Mouse (Mus musculus) ES-E14 (cell line): ENCODE results near the gene Slc38a5. TPM values are rescaled to one million over a fixed set of nuclear protein-coding genes. Genes with fewer than 3 reads are reported as not detected.

Experiments used
- DNase-seq: peaks from one replicate; pipeline ENCODE4 v3.0.0-alpha.2; 2013; ENCODE audit warnings: low read depth, low spot score
- H3K27ac ChIP-seq: 2 replicates; pipeline ENCODE4 v1.5.1; 2012; ENCODE audit warnings: low read depth, mild to moderate bottlenecking, low read length, moderate library complexity, mixed read lengths; ENCODE audit not compliant: poor library complexity, insufficient read depth, severe bottlenecking
- H3K36me3 ChIP-seq: 2 replicates; pipeline ENCODE4 v1.6.1; 2012; ENCODE audit warnings: mild to moderate bottlenecking, low read length, moderate library complexity, mixed read lengths; ENCODE audit not compliant: control insufficient read depth, poor library complexity, insufficient read depth, severe bottlenecking
- H3K4me1 ChIP-seq, 2 experiments: fragments of 150-350 bp in 1 of 2; sonication (generic) in 1 of 2; 2 replicates each; pipeline ENCODE4 v1.6.1; 2012; ENCODE audit warnings: low read length in 2 of 2, mild to moderate bottlenecking in 1 of 2, mixed read lengths in 1 of 2; ENCODE audit not compliant: control insufficient read depth in 2 of 2, insufficient read depth in 2 of 2, poor library complexity in 1 of 2
- H3K4me3 ChIP-seq, 2 experiments: fragments of 150-350 bp in 1 of 2; sonication (generic) in 1 of 2; 2 replicates each; pipeline ENCODE4 v1.5.1; 2012; ENCODE audit warnings: low read length in 2 of 2, low read depth in 1 of 2, mild to moderate bottlenecking in 1 of 2, mixed read lengths in 1 of 2; ENCODE audit not compliant: insufficient read depth in 1 of 2, poor library complexity in 1 of 2, severe bottlenecking in 1 of 2
- H3K9ac ChIP-seq: 2 replicates; pipeline ENCODE4 v1.6.1; 2012; ENCODE audit warnings: low read depth, mild to moderate bottlenecking, low read length, mixed read lengths; ENCODE audit not compliant: poor library complexity, insufficient read depth, severe bottlenecking
- H3K9me3 ChIP-seq: fragments of 150-350 bp; sonication (generic); 2 replicates; pipeline ENCODE4 v1.6.1; 2012; ENCODE audit warnings: low read depth, mild to moderate bottlenecking, low read length; ENCODE audit not compliant: control insufficient read depth, insufficient read depth
- CHD2 ChIP-seq: IDR thresholded peaks from 2 replicates; pipeline ENCODE4 v1.6.1; 2014; ENCODE audit warnings: mild to moderate bottlenecking, low read depth, low read length, inconsistent platforms
- HCFC1 ChIP-seq: IDR thresholded peaks from 2 replicates; pipeline ENCODE4 v1.6.1; 2012; ENCODE audit warnings: low read length, inconsistent platforms, borderline replicate concordance; ENCODE audit not compliant: insufficient read depth
- MAFK ChIP-seq: IDR thresholded peaks from 2 replicates; pipeline ENCODE4 v1.6.1; 2014; ENCODE audit warnings: mild to moderate bottlenecking, low read depth, low read length, inconsistent platforms; ENCODE audit not compliant: insufficient read depth
- ZC3H11A ChIP-seq: IDR thresholded peaks from 2 replicates; pipeline ENCODE4 v1.6.1; 2012; ENCODE audit warnings: low read depth, mild to moderate bottlenecking, inconsistent platforms, low read length, borderline replicate concordance
- ZNF384 ChIP-seq: IDR thresholded peaks from 2 replicates; pipeline ENCODE4 v1.6.1; 2012; ENCODE audit warnings: low read depth, low read length, inconsistent platforms
- in situ Hi-C, 2 experiments: fragments of 600-800 bp; cut with MboI; formaldehyde crosslinking; loops; one replicate each; pipeline ENCODE4 v1.15.1; 2025; ENCODE audit warnings: low sequenced_read_pairs in 2 of 2, inconsistent platforms in 1 of 2; ENCODE audit not compliant: unreplicated experiment in 2 of 2
- total RNA-seq: library from RNA; depleted of rRNA; stranded (reverse); fragments of 300-350 nt; gene quantifications from 2 replicates; pipeline ENCODE4 v1.2.3, GENCODE M21; 2012

Gene Slc38a5
- total RNA-seq, 1 experiment, result 3.6 TPM

GRCm38 (mm10) chrX:8230272-8230671 lies 40.7 kb upstream of the Slc38a5 start:
- DNase-seq, result no peak
- no peak overlapping the region for H3K27ac ChIP-seq
- H3K9me3 ChIP-seq, result no peaks in the 10 kb centered on the region
- H3K4me3 ChIP-seq, result peak overlapping the region in 1 of 2 experiments; percentile 51; a peak in 3 of 4 replicates
- H3K36me3 ChIP-seq, result no peaks in the 10 kb centered on the region
- H3K4me1 ChIP-seq, result no peaks in the 10 kb centered on the region
- TF ChIP-seq ZNF384 (no peak), HCFC1 (no peak), CHD2 (no peak), MAFK (no peak)
- in situ Hi-C loops, result no loop called here
- H3K9ac ChIP-seq, result no peak overlapping the region

- in situ Hi-C loops, result no loop called here
- Histone ChIP-seq H3K4me3 (no peak overlapping the region), H3K9me3 (no peaks in the 10 kb centered on the region), H3K4me1 (no peaks in the 10 kb centered on the region), H3K27ac (no peak overlapping the region), H3K36me3 (no peaks in the 10 kb centered on the region), H3K9ac (no peak overlapping the region)
- TF ChIP-seq CHD2 (no peak), ZNF384 (no peak), MAFK (no peak), ZC3H11A (no peak), HCFC1 (no peak)
- DNase-seq, result no peak
These were observed 37.3 kb upstream of the Slc38a5 start for GRCm38 (mm10) chrX:8233602-8234001.

- no peak for DNase-seq
- H3K9me3 ChIP-seq, result no peaks in the 10 kb centered on the region
- no peaks in the 10 kb centered on the region; a peak in 1 of 4 replicates for H3K4me1 ChIP-seq
- TF ChIP-seq ZNF384 (no peak), MAFK (no peak), CHD2 (no peak), HCFC1 (no peak), ZC3H11A (no peak)
- H3K27ac ChIP-seq, result no peak overlapping the region
- no peak overlapping the region for H3K4me3 ChIP-seq
- no peak overlapping the region for H3K9ac ChIP-seq
- in situ Hi-C loops, result no loop called here
- no peaks in the 10 kb centered on the region for H3K36me3 ChIP-seq
These were observed 34.2 kb upstream of the Slc38a5 start for GRCm38 (mm10) chrX:8236704-8237103.

- Histone ChIP-seq H3K4me1 (no peaks in the 10 kb centered on the region; a peak in 1 of 4 replicates), H3K4me3 (0 out of 4 replicates have a peak overlapping the region, but pooled peaks of 1 of the 2 experiments have one; percentile 19), H3K36me3 (no peaks in the 10 kb centered on the region), H3K9ac (no peak overlapping the region), H3K9me3 (no peaks in the 10 kb centered on the region), H3K27ac (peak overlapping the region; percentile 89)
- peak; percentile 44 for DNase-seq
- in situ Hi-C loops, result no loop called here
- TF ChIP-seq ZC3H11A (no peak), CHD2 (no peak), ZNF384 (0 out of 2 replicates have a peak, but pooled peaks have one; percentile 4)
These were observed 32.0 kb upstream of the Slc38a5 start for GRCm38 (mm10) chrX:8238804-8239395.

GRCm38 (mm10) chrX:8247680-8248079 lies 23.3 kb upstream of the Slc38a5 start:
- in situ Hi-C loops, result no loop called here
- Histone ChIP-seq H3K36me3 (peaks cover 4% of the 10 kb centered on the region), H3K9me3 (no peaks in the 10 kb centered on the region), H3K9ac (no peak overlapping the region), H3K4me3 (no peak overlapping the region), H3K4me1 (no peaks in the 10 kb centered on the region), H3K27ac (no peak overlapping the region)
- no peak for TF ChIP-seq ZC3H11A
- DNase-seq, result no peak
